Mouse (Mus musculus): ENCODE measurements at regions not wholly inside any gene's neighbourhood (a gene's known extent, or its start where the extent isn't known, plus 50 kb on each side); places are given as distances from the start of the nearest gene placed in this dataset.

- TF ChIP-seq CTCF (IDR thresholded peaks at IDR 0.05; ENCODE audit: extremely low read depth, insufficient read depth, low read length) (no peak), POLR2A (IDR thresholded peaks at IDR 0.05; ENCODE audit: extremely low read depth, insufficient read depth, low read length) (no peak)
These were observed 250.9 kb downstream of the Gm11232 start for GRCm38 (mm10) chr4:71506911-71507310.
